Mouse (Mus musculus) thymus, postnatal 25 days (tissue): Measurements from ENCODE around the gene Epb41l2.
A peak's percentile ranks its signal among the peaks of the same experiment; 100 is the strongest.

Experiments used
- DNase-seq: peaks from one replicate; pipeline ENCODE4 v3.0.0; 2022

Gene Epb41l2

DNA sequence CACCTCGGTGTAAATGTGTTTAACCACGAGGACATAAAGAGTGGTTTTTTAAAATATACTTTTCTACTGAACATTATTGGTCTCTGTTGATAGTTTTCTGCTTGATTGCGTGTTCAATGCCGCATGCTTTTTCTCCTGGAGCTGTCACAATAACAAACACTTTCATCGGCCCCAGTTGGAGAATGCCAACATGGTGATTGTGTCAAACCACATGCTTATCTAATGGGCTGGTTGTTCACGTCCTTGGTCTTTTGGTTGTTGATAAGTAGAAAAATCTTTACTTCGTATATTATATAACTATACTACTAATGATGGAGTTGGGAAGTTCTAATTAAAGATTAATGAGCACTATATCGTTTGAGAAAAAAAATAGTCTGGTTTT is 78.7 kb downstream of the Epb41l2 start:
- DNase-seq: no peak

DNA sequence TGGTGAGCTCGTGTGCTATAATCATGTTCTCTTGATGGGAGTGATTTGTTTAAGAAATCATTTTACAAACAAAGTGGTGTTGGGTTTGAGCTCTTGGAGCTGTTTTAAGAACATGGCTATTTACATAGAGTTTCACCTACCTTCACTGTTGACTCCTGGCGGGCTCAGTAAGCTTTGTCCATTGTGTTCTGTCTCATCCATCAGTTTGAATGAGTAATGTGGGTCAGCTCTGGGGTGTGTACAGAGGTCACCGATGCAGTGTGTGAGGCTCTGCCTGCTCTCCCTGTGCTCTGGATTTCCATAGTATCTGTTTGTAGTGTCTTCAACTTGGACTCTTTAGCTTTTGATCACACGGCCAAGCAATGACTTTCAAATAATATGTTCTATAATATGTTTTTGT is 79.6 kb downstream of the Epb41l2 start:
- DNase-seq: no peak

DNA sequence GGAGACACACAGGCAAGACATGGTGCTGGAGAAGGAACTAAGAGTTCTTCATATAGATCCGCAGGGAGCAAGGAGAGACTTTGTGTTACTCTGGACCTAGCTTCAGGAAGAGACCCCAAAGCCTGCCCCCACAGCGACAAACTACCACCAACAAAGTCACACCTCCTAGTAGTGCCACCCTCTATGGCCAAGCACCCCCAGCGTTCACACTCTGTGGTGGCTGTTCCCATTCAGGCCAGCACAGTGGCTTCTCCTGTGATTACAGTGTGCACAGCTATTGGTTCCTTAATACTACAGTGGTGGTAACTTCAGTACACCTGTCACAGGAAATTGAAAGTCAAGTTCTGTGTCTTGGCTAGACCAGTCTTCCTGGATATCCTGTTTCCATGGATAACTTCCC is 80.3 kb downstream of the Epb41l2 start:
- DNase-seq: no peak

DNA sequence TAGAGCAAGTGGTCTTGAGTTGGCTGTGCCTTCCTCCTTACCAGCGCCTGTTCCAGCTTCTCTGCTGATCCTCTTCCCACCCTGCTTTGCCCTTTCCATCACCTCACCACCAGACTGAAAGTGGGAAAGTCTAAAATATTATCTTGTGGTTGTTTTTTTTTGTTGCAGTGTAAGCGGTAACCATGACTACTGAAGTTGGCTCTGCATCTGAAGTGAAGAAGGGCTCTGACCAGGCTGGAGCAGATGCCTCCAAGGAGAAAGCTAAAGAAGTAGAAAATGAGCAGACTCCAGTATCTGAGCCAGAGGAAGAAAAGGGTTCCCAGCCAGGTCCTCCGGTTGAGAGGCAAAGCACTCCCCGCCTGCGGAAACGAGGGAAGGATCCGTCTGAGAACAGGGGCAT is 81.8 kb downstream of the Epb41l2 start:
- no peak for DNase-seq

DNA sequence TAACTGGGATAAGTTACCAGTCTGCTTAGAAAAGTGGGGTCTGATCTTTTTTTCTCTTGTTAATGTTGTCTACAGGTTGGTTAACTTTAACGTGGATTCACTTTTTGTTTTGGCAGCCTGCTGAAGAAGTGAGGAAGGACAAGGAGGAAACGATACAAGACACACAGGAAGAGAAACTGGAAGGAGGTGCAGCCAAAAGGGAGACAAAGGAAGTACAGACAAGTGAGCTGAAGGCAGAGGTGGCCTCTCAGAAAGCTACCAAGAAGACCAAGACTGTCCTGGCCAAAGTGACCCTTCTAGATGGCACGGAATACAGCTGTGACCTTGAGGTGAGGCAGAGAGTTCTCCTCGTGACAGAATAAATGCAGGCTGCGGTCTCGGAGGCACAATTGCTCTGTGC is 84.0 kb downstream of the Epb41l2 start:
- DNase-seq: no peak

DNA sequence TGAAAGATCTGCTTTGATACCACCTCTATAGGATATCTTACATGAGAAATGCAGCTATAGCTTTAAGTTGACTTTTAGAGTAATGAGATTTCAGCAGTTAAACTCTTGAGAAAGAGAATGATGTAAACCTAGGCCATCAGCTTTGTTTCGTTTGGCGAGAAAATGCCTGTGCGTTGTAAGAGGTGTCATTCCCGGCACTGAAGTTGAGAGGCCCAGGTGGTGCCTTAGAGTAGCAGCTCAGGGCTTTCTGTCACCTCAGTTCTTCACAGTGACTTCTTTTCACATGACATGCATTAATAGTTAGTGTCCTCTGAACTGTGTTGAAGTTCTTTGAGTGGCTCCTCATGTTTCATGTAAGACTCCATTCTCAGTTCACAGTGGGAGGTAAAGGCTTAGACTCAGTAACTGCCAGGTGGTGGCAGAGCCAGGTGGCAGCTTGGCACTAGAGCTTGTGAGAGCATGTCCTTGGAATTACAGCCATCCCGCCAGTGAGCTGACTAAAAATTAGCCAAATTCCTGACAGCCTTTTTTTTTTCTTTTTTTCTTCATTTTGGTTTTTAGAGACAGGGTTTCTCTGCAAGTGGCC is 84.7 kb downstream of the Epb41l2 start:
- no peak for DNase-seq

DNA sequence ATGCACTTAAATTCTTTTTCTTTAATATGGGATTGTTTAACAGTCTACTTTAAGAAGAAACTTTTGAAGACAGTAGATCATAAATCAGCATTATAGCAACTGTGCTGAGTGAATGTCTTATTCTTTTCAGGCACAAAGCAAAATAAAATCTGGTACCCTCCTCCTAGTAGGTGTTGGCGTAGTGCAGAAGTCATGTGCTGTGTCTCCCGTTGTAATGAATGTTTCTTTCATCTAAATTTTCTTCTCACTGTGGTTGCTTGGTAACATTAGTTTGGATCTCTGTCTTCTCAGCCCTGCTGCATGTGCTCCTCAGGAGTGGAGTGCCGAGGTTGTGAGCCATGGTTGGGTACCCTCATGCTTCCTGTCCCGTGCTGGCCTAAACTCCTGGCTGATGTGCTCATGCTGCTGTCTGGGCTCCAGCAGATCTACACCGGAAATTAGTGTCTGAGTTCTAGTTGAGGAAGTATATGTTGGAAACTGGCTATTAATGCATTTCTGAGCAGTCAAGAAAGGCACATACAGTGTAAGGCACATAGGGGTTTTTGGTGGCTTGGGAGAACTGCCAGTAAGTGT is 87.4 kb downstream of the Epb41l2 start:
- no peak for DNase-seq

DNA sequence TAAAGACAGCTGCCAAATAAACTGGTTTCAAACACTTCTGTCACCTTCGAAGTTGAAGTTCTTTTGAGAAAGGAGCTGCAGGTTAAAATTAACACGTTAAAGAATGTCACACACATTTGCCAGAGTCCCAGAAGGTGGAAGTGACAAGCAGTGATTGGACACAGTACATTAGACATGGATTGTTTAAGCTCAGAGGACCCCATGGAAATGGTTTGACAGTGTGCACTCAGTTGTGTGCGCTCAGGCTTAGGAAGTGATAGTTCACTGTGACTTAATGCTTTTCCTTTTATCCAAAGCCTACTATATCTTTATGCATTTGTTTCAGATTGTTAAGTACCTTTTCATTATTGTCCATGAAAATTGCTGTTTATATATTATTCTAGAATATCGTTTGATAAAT is 89.1 kb downstream of the Epb41l2 start:
- DNase-seq: no peak

DNA sequence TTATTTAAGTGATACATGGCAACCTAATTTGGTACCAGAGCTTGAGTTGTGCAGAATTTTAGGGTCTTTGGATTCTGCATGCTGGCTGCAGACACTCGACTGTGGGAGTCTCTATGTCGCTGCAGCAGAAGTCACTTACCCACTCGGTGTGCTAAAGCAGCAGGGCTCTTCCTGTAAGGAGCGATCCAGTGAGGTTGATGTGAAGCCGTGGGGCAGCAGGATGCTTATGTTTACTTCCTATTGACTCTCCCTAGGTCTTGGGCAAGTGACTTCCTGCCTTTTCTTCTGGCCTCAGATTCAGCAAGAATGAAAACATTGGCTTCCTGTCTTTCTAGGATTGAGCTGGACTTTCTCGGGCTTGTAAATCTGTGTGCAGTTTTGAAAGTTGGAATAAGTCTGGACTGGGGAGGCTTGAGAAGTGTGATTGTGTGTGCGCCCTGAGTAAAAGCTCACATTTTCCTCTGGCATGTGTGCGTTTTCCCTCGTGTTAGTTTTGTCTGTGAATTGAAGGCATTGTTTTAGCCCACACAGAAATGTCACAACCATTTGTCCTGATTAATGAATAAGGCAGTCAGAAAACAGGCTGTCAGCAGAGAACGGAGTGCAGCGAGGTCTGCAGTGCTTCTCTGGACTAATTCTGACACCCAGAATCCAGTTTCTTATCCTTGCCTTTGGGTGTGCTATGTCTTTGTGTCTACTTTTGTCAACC is 89.9 kb downstream of the Epb41l2 start:
- no peak for DNase-seq

DNA sequence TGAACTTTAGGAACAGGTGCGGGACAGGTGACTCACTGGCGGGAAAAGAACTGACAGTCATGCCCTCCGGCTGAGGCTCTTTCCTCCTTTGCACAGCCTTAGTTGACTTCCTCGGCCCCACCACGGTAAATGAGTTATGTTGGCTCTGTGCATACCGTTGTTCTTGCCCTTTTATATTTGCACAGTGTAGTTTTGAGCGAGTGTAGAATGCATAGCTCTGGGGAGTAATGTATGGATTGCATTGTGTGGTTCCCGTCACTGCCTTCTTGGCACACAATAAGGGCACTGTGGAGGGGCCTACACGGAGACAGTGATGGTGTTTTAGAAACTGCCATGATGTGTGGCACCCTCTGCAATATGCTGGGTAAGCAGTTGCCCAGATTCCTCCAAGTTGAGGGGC is 93.6 kb downstream of the Epb41l2 start:
- no peak for DNase-seq

DNA sequence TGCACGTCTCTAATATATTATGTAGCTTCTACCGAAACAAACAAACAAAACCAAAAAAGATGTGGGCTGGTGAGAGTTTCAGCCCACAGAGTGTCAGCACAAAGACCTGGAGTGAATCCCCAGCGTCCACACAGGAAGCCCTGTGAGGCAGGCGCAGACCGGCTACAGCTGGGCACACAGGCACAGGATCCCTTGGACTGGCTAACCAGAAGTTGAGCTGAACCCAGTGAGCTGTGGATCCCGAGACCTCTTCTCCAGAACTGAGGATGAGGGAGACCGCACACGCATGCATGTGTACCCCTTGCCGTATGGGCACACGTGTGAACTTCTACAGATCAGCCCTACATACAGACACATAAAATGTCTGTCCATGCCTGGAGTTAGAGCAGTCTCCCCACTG is 94.2 kb downstream of the Epb41l2 start:
- no peak for DNase-seq

DNA sequence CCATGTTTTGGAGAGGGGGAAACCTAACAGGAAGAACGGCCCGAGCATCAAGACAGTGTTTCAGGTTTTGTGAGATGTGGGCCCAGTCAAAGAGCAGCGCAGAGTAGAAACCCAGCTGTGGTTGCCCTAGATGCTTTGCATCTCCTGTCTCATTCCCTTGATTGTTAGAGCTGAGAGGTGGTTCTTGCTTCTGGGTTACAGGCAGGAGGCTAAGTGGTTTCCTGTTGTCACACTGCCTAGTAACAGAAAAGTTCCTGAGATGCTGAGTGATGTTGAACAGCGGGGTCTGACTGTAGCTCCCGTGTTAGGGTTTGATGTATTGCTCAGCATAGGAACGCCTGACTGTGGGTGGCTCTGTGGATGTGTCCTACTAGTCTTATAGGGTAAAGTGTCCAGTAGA is 97.5 kb downstream of the Epb41l2 start:
- DNase-seq: peak; percentile 47

DNA sequence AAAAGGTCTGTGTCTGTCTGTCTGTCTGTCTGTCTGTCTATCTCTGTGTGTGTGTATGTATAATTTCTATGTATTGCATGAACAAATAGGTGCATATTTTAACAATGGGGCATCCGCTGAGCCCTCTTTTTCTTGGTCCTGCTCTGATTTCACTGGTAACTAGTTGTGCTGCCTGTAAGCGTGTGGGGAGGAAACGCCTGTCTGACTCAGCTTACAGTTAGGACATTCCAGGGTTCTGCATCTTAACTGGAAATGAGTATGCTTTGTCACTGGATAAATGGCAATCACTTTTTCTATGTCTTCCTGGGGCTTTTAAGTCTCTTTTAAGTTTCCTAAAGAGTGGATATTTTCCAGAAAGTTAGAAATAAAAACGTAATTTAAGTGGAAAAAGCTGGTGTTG is 98.4 kb downstream of the Epb41l2 start:
- no peak for DNase-seq

DNA sequence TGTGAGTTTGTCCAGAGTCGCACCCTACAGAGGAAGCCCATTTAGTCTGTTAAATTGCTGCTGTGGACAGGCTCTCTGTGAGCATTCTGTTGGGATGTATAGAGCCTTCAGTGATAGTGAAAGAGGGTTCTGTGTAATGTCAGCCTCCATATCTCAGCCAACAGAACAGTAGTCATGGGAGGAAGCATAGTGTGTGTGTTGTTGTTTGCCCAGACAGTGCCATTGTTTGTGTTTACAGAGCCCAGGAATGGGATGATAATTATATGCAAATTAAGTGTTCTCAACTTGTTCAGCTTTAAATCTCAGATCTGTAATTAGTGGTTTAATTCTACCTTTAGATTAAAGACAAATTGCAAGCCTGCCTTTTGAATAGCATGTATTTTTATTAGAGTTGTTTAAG is 102.2 kb downstream of the Epb41l2 start:
- no peak for DNase-seq

DNA sequence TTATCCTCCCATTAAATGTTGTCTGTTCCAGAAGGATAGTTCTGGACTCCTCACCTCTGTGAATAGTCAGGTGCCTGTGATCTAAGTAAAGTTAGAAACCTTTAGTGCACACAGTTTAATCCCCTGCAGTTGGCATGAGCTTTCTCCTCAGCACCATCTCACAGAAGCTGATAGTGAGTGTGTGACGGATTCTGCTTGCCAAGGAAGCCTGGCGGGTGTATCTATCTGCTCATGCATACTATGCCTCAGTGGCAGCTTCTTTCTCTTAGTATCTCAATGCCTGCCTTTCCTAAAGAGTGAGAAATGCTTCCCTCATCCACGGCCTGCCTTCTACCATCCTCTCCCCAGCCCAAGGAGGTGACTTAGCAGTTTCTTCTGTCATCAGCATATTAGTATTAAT is 103.1 kb downstream of the Epb41l2 start:
- no peak for DNase-seq

DNA sequence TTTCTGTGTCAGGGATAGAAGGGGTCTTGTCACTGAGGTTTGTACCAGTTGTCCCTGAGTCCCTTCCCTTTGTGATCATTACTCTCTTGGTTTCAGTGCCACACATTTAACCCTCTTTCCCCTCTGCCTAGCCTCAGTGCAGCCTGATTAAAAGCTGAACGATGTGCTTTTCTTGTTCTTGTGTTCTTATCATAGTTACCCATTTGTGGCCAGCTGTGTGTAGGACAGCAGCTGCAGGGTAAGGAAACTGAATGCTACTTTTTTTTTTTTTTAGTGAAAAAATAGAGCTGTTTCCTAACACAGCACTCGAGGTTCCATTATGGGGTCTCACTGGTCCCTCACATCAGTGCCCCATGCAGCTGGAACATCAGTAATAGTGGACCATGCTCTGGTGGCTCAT is 106.9 kb downstream of the Epb41l2 start:
- no peak for DNase-seq

DNA sequence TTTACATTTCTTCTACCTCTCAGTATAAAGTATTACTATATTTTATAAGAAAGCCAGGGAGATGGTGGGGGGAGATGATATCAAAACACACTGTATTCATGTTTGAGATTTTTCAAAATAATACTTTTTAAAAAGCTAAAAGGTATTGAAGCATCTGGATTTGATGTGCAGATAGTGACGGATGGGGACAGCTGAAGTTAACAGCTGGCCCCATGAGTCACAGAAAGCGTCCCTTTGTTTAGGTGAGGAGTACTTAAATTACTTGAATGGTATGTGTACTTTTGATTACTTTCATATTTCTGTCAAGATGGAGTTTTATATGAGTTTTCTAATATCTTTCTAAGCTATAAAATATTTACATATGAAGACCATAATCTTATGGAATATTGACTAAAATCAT is 112.3 kb downstream of the Epb41l2 start:
- no peak for DNase-seq

DNA sequence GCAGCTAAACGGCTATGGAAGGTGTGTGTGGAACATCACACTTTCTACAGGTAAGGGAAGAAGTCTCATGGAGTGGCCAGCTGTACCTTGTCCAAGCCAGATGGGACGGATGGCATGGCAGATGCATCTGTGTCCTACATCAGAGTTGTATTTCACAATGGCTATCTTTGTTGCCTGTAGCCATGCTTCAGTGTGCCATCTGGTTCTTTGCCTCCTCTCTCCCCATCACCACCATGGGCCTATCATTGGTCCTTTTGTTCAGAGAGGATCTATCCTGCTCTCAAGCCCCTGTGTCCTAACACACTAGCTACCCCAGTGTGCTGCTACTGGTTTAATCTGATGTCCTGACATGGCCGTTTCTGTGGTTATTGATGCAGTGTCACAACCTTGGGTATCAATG is 120.1 kb downstream of the Epb41l2 start:
- DNase-seq: no peak

DNA sequence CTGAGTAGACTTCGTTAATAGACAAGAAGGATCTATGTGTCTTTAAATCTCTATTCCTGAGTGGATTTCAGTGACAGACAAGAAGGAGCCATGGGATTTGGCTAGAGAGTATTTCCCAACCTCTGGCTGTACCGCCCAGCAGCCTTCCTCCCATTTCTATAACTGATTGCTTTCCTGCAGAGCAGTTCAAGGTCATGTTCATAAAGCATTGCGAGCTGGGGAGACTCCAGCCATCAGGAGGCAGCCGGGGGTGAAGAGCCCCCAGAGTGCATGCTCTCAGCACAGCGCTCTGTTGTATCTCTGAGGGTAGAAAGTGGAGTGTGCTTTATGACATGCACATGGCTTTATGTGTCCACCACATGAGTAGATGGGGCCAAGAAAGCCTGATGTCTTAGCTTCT is 123.2 kb downstream of the Epb41l2 start:
- DNase-seq: no peak

DNA sequence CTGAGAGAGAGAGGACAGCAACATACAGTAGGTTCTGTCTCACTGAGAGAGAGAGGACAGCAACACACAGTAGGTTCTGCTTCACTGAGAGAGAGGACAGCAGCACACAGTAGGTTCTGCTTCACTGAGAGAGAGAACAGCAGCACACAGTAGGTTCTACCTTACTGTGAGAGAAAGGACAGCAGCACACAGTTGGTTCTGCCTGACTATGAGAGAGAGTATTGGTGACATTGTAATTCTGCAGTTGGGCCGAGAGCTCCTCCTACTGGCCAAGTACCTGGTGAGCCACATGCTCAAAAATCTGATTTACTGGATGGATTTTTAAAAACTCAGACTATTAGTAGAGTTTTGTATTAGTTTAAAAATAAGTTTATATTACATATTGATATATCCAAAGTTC is 128.9 kb downstream of the Epb41l2 start:
- DNase-seq: peak; percentile 68

DNA sequence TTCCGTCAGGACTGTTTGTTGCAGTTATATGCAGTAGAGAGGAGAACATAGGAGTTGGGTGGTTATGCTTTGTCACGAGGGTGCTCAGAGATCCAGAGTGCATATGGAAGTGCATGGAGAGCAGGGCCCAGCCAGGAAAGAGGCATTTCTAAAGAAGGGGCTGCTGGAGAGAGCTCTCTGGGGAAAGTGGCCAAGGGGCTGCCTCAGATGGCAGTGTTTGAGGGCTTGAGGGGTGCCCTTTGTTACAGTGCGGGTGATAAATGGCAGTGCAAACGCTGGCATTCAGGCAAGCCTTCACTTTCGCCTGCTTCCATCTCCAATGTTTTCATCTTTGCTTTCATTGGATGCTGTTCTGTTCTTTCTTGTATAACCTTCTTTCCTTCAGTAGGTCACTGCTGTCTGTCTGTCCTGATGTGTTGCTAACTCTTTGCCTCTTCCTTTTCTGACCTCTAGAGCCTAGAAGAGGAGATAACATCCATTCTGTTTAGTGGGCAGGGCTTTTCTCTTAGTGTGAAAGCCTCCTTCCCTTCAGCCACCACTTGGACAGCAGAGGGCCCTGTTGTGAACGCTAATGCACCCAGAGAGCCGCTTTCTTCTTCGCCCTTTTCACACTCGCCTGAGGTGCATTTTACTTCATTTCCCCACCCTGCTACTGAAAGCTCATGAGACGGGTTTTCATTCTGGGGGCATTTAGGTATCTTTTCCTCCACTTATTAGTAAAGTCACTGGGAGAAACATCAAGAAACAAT is 139.9 kb downstream of the Epb41l2 start:
- no peak for DNase-seq

DNA sequence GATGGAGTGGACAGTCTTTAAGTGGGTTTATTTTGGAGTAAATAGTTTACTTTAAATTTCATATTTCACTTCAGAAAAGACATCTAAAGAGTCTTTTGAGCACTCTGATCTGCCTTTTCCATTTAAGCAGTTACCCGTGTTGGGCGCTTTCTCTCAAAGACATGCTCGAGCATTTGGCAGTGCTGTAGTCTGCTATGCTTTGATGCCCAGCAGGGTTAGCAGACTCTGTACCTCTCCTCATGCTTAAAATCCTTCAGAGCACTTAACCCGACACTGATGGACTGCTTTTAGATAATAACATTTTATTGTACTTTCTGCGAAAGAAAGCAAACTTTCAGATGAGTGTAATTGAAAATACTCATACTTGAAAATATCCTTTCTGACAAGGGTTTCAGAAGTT is 143.7 kb downstream of the Epb41l2 start:
- no peak for DNase-seq

DNA sequence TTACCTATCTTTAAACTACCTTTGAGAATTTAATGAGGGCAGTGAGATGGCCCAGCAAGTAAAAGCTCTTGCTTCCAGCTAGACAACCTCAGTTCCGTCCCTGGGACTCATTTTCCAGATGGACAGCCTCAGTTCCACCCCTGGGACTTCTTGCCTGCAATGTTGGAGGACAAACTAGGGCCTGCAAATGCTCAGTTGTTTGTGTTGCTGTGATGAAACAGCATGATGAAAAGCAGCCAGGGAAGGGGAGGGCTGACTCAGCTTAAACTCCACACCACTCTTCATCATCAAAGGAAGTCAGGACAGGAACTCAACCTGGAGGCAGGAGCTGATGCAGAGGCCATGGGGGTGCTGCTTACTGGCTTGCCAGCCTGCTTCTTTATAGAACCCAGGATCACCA is 154.2 kb downstream of the Epb41l2 start:
- no peak for DNase-seq

DNA sequence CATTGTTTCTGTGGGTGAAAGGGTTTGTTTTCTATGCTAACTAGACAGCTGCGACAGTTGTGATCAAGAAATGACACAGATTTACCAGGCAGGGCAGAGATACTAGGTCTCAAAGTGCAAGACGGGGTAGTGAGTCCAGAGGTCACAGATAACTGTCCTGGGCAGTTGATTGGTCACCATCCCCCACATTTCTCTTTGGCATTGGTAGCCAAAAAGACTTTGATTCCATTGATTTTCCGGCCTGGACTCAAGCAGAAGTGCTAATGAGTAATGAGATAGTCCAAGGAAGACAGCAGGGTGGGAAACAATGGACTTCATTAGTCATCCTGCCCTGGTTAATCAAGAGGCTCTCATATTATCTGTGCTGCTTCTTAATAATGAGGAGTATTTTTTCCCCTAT is 160.4 kb downstream of the Epb41l2 start:
- DNase-seq: no peak
